Mouse (Mus musculus) megakaryocyte, embryonic 14.5 days (primary cell): ENCODE measurements at regions not wholly inside any gene's neighbourhood (a gene's known extent, or its start where the extent isn't known, plus 50 kb on each side); places are given as distances from the start of the nearest gene placed in this dataset.

Experiments used
- H3K27me3 ChIP-seq: replicated peaks from 2 replicates; pipeline ENCODE3; 2012; ENCODE audit warnings: inconsistent platforms
- H3K36me3 ChIP-seq: replicated peaks from 2 replicates; pipeline ENCODE3; 2012; ENCODE audit warnings: low read length, inconsistent platforms, mixed read lengths
- H3K4me1 ChIP-seq: 2 replicates; pipeline ENCODE4 v1.6.1; 2012; ENCODE audit warnings: inconsistent platforms
- H3K4me3 ChIP-seq: replicated peaks from 2 replicates; pipeline ENCODE3; 2012; ENCODE audit warnings: moderate library complexity, mild to moderate bottlenecking, inconsistent platforms
- H3K9me3 ChIP-seq: 2 replicates; pipeline ENCODE4 v1.6.1; 2012; ENCODE audit warnings: inconsistent platforms
- FLI1 ChIP-seq: IDR thresholded peaks from 2 replicates; pipeline ENCODE4 v1.6.1; 2012; ENCODE audit warnings: low read length, inconsistent platforms, mixed read lengths
- GATA1 ChIP-seq: IDR thresholded peaks from 3 replicates; pipeline ENCODE4 v1.6.1; 2012; ENCODE audit warnings: mixed read lengths, low read length, inconsistent platforms, borderline replicate concordance

- Histone ChIP-seq H3K9me3 (no peaks in the 10 kb centered on the region), H3K27me3 (no peaks in the 10 kb centered on the region), H3K4me3 (no peak overlapping the region), H3K4me1 (no peaks in the 10 kb centered on the region), H3K36me3 (no peaks in the 10 kb centered on the region)
- TF ChIP-seq GATA1, result no peak
- TF ChIP-seq FLI1, result no peak
Measured at GRCm38 (mm10) chr1:168807084-168807483, 375.0 kb upstream of the Pbx1 start.

DNA sequence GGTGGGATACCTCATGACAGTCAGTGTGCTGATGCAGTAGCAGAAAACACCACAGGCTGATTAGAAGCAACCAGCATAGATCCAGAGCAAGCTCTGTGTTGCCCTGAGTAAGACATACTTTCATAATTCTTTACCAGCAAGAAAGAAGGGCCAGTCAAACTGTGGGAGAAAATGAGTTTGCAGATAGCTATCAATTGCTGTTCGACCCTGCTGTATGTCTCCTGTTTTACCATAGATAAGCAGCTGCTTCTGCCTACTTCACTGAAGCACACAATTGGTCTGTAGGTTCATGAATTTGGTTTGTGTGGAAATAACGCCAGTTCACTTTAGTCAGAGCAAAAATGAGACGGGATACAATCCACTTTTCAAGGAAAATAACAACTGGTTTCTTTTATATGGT is 373.4 kb upstream of the Pbx1 start:
- Histone ChIP-seq H3K4me3 (no peak overlapping the region), H3K4me1 (no peaks in the 10 kb centered on the region), H3K9me3 (no peaks in the 10 kb centered on the region), H3K27me3 (no peaks in the 10 kb centered on the region), H3K36me3 (no peaks in the 10 kb centered on the region)
- TF ChIP-seq FLI1 (no peak), GATA1 (no peak)

DNA sequence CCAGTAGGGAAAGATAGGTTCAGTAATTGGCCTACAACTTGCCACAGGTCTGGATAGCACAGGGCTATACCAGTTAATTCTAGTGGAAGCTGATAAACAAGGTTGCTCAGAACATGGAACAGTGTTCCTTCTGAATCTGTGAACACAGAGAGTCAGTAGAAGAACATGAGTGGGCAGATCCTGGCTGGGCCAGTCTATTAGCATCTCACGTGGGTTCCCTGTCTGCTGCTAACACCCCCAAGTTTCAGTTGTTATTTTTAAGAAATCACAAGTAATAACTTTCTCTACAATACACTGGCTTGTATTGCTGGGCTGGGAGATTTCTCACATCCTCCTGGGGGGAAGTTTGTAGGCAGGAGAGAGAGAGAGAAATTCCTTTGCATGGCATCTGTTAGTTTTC is 369.0 kb upstream of the Pbx1 start:
- Histone ChIP-seq H3K4me3 (no peak overlapping the region), H3K27me3 (no peaks in the 10 kb centered on the region), H3K36me3 (no peaks in the 10 kb centered on the region), H3K4me1 (no peaks in the 10 kb centered on the region), H3K9me3 (no peaks in the 10 kb centered on the region)
- TF ChIP-seq FLI1 (no peak), GATA1 (no peak)

DNA sequence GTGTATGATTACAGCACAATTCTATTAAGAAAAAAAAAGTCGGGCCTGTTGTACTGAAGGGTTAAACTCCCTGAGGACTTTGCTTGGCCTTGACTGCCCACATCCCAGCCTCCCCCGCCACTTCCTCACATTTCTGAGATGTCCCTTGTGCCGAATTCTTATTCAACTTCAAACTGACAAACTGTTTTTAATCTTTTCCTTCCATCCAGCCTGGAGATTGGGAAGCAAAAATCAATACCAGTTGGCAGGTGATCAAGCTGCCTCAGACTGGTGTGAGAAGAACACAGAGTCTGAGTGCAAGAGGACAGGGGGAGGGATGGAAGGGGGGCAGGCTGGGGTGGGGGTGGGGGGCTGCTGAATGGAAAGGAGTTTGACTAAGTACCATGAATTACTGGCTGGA is 354.7 kb upstream of the Pbx1 start:
- H3K4me3 ChIP-seq, result no peak overlapping the region
- no peaks in the 10 kb centered on the region for H3K9me3 ChIP-seq
- H3K36me3 ChIP-seq, result no peaks in the 10 kb centered on the region
- TF ChIP-seq FLI1, result no peak
- TF ChIP-seq GATA1, result no peak
- no peaks in the 10 kb centered on the region for H3K4me1 ChIP-seq
- H3K27me3 ChIP-seq, result no peaks in the 10 kb centered on the region

- H3K27me3 ChIP-seq, result no peaks in the 10 kb centered on the region
- H3K4me3 ChIP-seq, result no peak overlapping the region
- no peaks in the 10 kb centered on the region for H3K4me1 ChIP-seq
- H3K36me3 ChIP-seq, result no peaks in the 10 kb centered on the region
- TF ChIP-seq GATA1 (no peak), FLI1 (no peak)
- no peaks in the 10 kb centered on the region for H3K9me3 ChIP-seq
Measured at GRCm38 (mm10) chr1:168783851-168784250, 351.8 kb upstream of the Pbx1 start.

GRCm38 (mm10) chr1:168764368-168764895 is 332.4 kb upstream of the Pbx1 start:
- H3K4me3 ChIP-seq, result no peak overlapping the region

GRCm38 (mm10) chr1:168761095-168761494 is 329.0 kb upstream of the Pbx1 start:
- Histone ChIP-seq H3K4me1 (no peaks in the 10 kb centered on the region), H3K4me3 (no peak overlapping the region), H3K9me3 (no peaks in the 10 kb centered on the region), H3K36me3 (no peaks in the 10 kb centered on the region), H3K27me3 (no peaks in the 10 kb centered on the region)
- TF ChIP-seq GATA1 (no peak), FLI1 (no peak)

More at GRCm38 (mm10) chr1:168764368-168764895, 332.4 kb upstream of the Pbx1 start:
- no peaks in the 10 kb centered on the region for H3K27me3 ChIP-seq
- TF ChIP-seq FLI1, result no peak
- TF ChIP-seq GATA1, result no peak
- no peaks in the 10 kb centered on the region for H3K36me3 ChIP-seq
- no peaks in the 10 kb centered on the region for H3K9me3 ChIP-seq
- no peaks in the 10 kb centered on the region for H3K4me1 ChIP-seq

GRCm38 (mm10) chr1:168760239-168760638 is 328.2 kb upstream of the Pbx1 start:
- no peaks in the 10 kb centered on the region for H3K27me3 ChIP-seq
- H3K4me3 ChIP-seq, result no peak overlapping the region
- H3K36me3 ChIP-seq, result no peaks in the 10 kb centered on the region
- no peaks in the 10 kb centered on the region for H3K4me1 ChIP-seq
- TF ChIP-seq FLI1 (no peak), GATA1 (no peak)
- H3K9me3 ChIP-seq, result no peaks in the 10 kb centered on the region

GRCm38 (mm10) chr1:168758835-168759234 is 326.8 kb upstream of the Pbx1 start:
- Histone ChIP-seq H3K9me3 (no peaks in the 10 kb centered on the region), H3K27me3 (no peaks in the 10 kb centered on the region)

GRCm38 (mm10) chr1:168754196-168754595 is 322.1 kb upstream of the Pbx1 start:
- TF ChIP-seq FLI1 (no peak), GATA1 (no peak)
- H3K4me1 ChIP-seq, result no peaks in the 10 kb centered on the region
- no peaks in the 10 kb centered on the region for H3K27me3 ChIP-seq
- no peaks in the 10 kb centered on the region for H3K9me3 ChIP-seq
- no peak overlapping the region for H3K4me3 ChIP-seq
- H3K36me3 ChIP-seq, result no peaks in the 10 kb centered on the region

More at GRCm38 (mm10) chr1:168758835-168759234, 326.8 kb upstream of the Pbx1 start:
- H3K36me3 ChIP-seq, result no peaks in the 10 kb centered on the region
- H3K4me1 ChIP-seq, result no peaks in the 10 kb centered on the region
- no peak for TF ChIP-seq FLI1
- no peak for TF ChIP-seq GATA1
- H3K4me3 ChIP-seq, result no peak overlapping the region

- Histone ChIP-seq H3K27me3 (no peaks in the 10 kb centered on the region), H3K9me3 (no peaks in the 10 kb centered on the region), H3K36me3 (no peaks in the 10 kb centered on the region), H3K4me3 (no peak overlapping the region), H3K4me1 (no peaks in the 10 kb centered on the region)
- TF ChIP-seq GATA1 (no peak), FLI1 (no peak)
Measured at GRCm38 (mm10) chr1:168743435-168743834, 311.4 kb upstream of the Pbx1 start.
